Mouse (Mus musculus) heart, adult 2 months (tissue): ENCODE results near the gene Gfpt1. TPM values are rescaled to one million over a fixed set of nuclear protein-coding genes. Genes with fewer than 3 reads are reported as not detected.
A peak's percentile ranks its signal among the peaks of the same experiment; 100 is the strongest.

Experiments
- DNase-seq, 2 experiments: peaks; one replicate each; pipeline ENCODE4 v3.0.0; 2021
- H3K27ac ChIP-seq: fragments of 200-600 bp; 2 replicates; pipeline ENCODE4 v1.8.1; 2022
- H3K27me3 ChIP-seq: fragments of 200-500 bp; 2 replicates; pipeline ENCODE4 v1.6.1; 2012; ENCODE audit warnings: mild to moderate bottlenecking, low read length, inconsistent platforms, mixed read lengths; ENCODE audit not compliant: control insufficient read depth, insufficient read depth
- H3K36me3 ChIP-seq: fragments of 200-500 bp; 2 replicates; pipeline ENCODE4 v1.6.1; 2012; ENCODE audit warnings: low read length, inconsistent platforms; ENCODE audit not compliant: control insufficient read depth, insufficient read depth
- H3K4me1 ChIP-seq: fragments of 200-500 bp; 2 replicates; pipeline ENCODE4 v1.6.1; 2011; ENCODE audit warnings: low read length; ENCODE audit not compliant: control insufficient read depth, insufficient read depth
- H3K4me3 ChIP-seq: fragments of 200-600 bp; 2 replicates; pipeline ENCODE4 v1.8.1; 2022
- H3K79me2 ChIP-seq: fragments of 200-500 bp; replicated peaks from 2 replicates; pipeline ENCODE4 v1.6.1; 2012; ENCODE audit warnings: mild to moderate bottlenecking, inconsistent platforms, low read length, moderate library complexity, mixed read lengths; ENCODE audit not compliant: control insufficient read depth, insufficient read depth
- H3K9ac ChIP-seq: fragments of 200-500 bp; 2 replicates; pipeline ENCODE4 v1.6.1; 2012; ENCODE audit warnings: low read depth, mild to moderate bottlenecking, control low read depth, inconsistent platforms, low read length, mixed read lengths
- CTCF ChIP-seq: fragments of 200-600 bp; IDR thresholded peaks from 2 replicates; pipeline ENCODE4 v1.8.1; 2022; ENCODE audit warnings: antibody characterized with exemption, mild to moderate bottlenecking, moderate library complexity
- EP300 ChIP-seq: fragments of 200-500 bp; IDR thresholded peaks from 2 replicates; pipeline ENCODE4 v1.6.1; 2011; ENCODE audit warnings: low read depth, low read length, control low read depth; ENCODE audit not compliant: insufficient read depth
- POLR2A ChIP-seq: fragments of 200-500 bp; IDR thresholded peaks from 2 replicates; pipeline ENCODE4 v1.6.1; 2011; ENCODE audit warnings: mild to moderate bottlenecking, low read depth, low read length, control low read depth; ENCODE audit not compliant: insufficient read depth
- WGBS: fragments of 180-500 bp; shearing (Covaris S2); methylation state at CpG from one replicate; pipeline ENCODE4 v1.1.7; 2018; 5-methylcytosine and 5-hydroxymethylcytosine counted together
- intact Hi-C: fragments of 180-260 bp; cut with DNase I; formaldehyde crosslinking; loops from one replicate; pipeline ENCODE4 v1.15.1; 2025
- long read RNA-seq: library from polyadenylated mRNA; stranded (forward); transcript quantifications from one replicate; pipeline ENCODE4 v2.0.0, GENCODE M21; 2021
- polyA plus RNA-seq: library from polyadenylated mRNA; depleted of rRNA; stranded (reverse); fragments of >200 nt; gene quantifications from 2 replicates; pipeline ENCODE4 v1.2.3, GENCODE M21; 2012; rRNA removed
- total RNA-seq, 2 experiments: library from RNA; stranded (reverse); gene quantifications; 2 replicates each; pipeline ENCODE4 v1.2.3; 2021

Gene Gfpt1
- total RNA-seq (10 to 100 TPM; 16.1 to 17.5 TPM), polyA plus RNA-seq (6.1 and 13.0 TPM in 2 replicates)
- long read RNA-seq, full-length matches to known transcripts, result 4 of 6 reads
- long read RNA-seq, partial matches to known transcripts, result 0 of 6 reads
- long read RNA-seq, other reads (novel, unspliced or antisense), result 2 of 6 reads

GRCm38 (mm10) chr6:87042337-87043130, at the start of gene Gfpt1:
Gene Gfpt1, plus strand, starts transcription at chr6:87042846.
- peak; percentile 98 for DNase-seq
- Histone ChIP-seq H3K36me3 (no peaks in the 10 kb centered on the region), H3K79me2 (peaks cover 4% of the 10 kb centered on the region; the same call in 1 of the 2 replicates), H3K27ac (peak within 1 kb of the TSS; percentile 99), H3K9ac (peak within 1 kb of the TSS; percentile 97), H3K4me1 (peaks cover 3% of the 10 kb centered on the region), H3K4me3 (peak within 1 kb of the TSS; percentile 84), H3K27me3 (no peaks in the 10 kb centered on the region)
- WGBS, result under 1% methylated on average over 68 of the region's 68 CpGs
- TF ChIP-seq POLR2A (peak; percentile 99), CTCF (no peak), EP300 (0 out of 2 replicates have a peak, but pooled peaks have one; percentile 10)
- intact Hi-C loops, result loop anchor here (2.0 kb wide), 1 partner anchor 32 kb away; no protein-coding TSS in a partner anchor

GRCm38 (mm10) chr6:86994254-86994653, 48.4 kb upstream of the Gfpt1 start:
- no peak overlapping the region for H3K27ac ChIP-seq
- H3K27me3 ChIP-seq, result no peaks in the 10 kb centered on the region
- DNase-seq, result no peak
- TF ChIP-seq EP300 (no peak), POLR2A (no peak), CTCF (no peak)
- intact Hi-C loops, result no loop called here
- H3K4me1 ChIP-seq, result peaks cover 3% of the 10 kb centered on the region; the same call in 1 of the 2 replicates
- H3K36me3 ChIP-seq, result peaks cover 6% of the 10 kb centered on the region
- H3K79me2 ChIP-seq, result no peaks in the 10 kb centered on the region
- no peak overlapping the region for H3K9ac ChIP-seq
- WGBS, result 61% methylated on average over 4 of the region's 4 CpGs
- H3K4me3 ChIP-seq, result no peak overlapping the region

GRCm38 (mm10) chr6:86996629-86997307, 45.9 kb upstream of the Gfpt1 start:
- peak; percentile 47 to 56 for DNase-seq
- Histone ChIP-seq H3K4me1 (peaks cover 3% of the 10 kb centered on the region; the same call in 1 of the 2 replicates), H3K27me3 (no peaks in the 10 kb centered on the region), H3K9ac (no peak overlapping the region), H3K36me3 (peaks cover 3% of the 10 kb centered on the region), H3K4me3 (no peak overlapping the region), H3K79me2 (no peaks in the 10 kb centered on the region), H3K27ac (no peak overlapping the region)
- 61% methylated on average over 5 of the region's 5 CpGs for WGBS
- no peak for TF ChIP-seq CTCF
- no peak for TF ChIP-seq EP300
- TF ChIP-seq POLR2A, result no peak
- intact Hi-C loops, result no loop called here

GRCm38 (mm10) chr6:86997360-86997759, 45.3 kb upstream of the Gfpt1 start:
- WGBS, result 70% methylated on average over 6 of the region's 6 CpGs
- no peaks in the 10 kb centered on the region for H3K79me2 ChIP-seq
- DNase-seq, result no peak
- intact Hi-C loops, result no loop called here
- H3K36me3 ChIP-seq, result peaks cover 3% of the 10 kb centered on the region
- TF ChIP-seq CTCF, result no peak
- TF ChIP-seq EP300, result no peak
- no peaks in the 10 kb centered on the region for H3K27me3 ChIP-seq
- no peak overlapping the region for H3K27ac ChIP-seq
- H3K9ac ChIP-seq, result no peak overlapping the region
- H3K4me3 ChIP-seq, result no peak overlapping the region
- peaks cover 1% of the 10 kb centered on the region; the same call in 1 of the 2 replicates for H3K4me1 ChIP-seq

GRCm38 (mm10) chr6:87001995-87002394, 40.7 kb upstream of the Gfpt1 start:
- H3K36me3 ChIP-seq, result peaks cover 3% of the 10 kb centered on the region
- H3K27ac ChIP-seq, result no peak overlapping the region; the same call in 1 of the 2 replicates
- no peaks in the 10 kb centered on the region for H3K79me2 ChIP-seq
- H3K27me3 ChIP-seq, result no peaks in the 10 kb centered on the region
- intact Hi-C loops, result loop anchor here (5.0 kb wide), 1 partner anchor 190 kb away; no protein-coding TSS in a partner anchor
- H3K4me3 ChIP-seq, result no peak overlapping the region
- 96% methylated on average over 6 of the region's 6 CpGs for WGBS
- TF ChIP-seq CTCF (no peak), EP300 (no peak), POLR2A (no peak)
- no peak for DNase-seq
- no peak overlapping the region for H3K9ac ChIP-seq
- peaks cover 1% of the 10 kb centered on the region for H3K4me1 ChIP-seq
